Mouse (Mus musculus): ENCODE measurements at regions not wholly inside any gene's neighbourhood (a gene's known extent, or its start where the extent isn't known, plus 50 kb on each side); places are given as distances from the start of the nearest gene placed in this dataset.
A peak's percentile ranks its signal among the peaks of the same experiment; 100 is the strongest.

GRCm38 (mm10) chr11:18821384-18821783 is 197.4 kb downstream of the Meis1 start:
- H3K27me3 ChIP-seq (ENCODE audit: control insufficient read depth, insufficient read depth, low read length), result no peaks in the 10 kb centered on the region
- no peaks in the 10 kb centered on the region for H3K4me1 ChIP-seq (ENCODE audit: control insufficient read depth, insufficient read depth, low read length)
- H3K4me3 ChIP-seq (ENCODE audit: low read depth, low read length), result no peak overlapping the region
- no peak for ATAC-seq (replicated peaks; ENCODE audit: insufficient number of reproducible peaks, low FRiP score, low TSS enrichment)
- H3K36me3 ChIP-seq (ENCODE audit: control insufficient read depth, insufficient read depth, low read length), result no peaks in the 10 kb centered on the region
- no peak overlapping the region for H3K4me2 ChIP-seq
- 56% methylated on average over 1 of the region's 1 CpGs for WGBS (ENCODE audit: insufficient replicate concordance)
- H3K9ac ChIP-seq (ENCODE audit: low read depth, low read length), result no peak overlapping the region
- no peak overlapping the region for H3K27ac ChIP-seq (ENCODE audit: low read depth, low read length)
- H3K9me3 ChIP-seq (replicated peaks; ENCODE audit: control insufficient read depth, low read length), result no peaks in the 10 kb centered on the region

GRCm38 (mm10) chr11:18814110-18814509 is 204.7 kb downstream of the Meis1 start:
- no peak overlapping the region for H3K27ac ChIP-seq (ENCODE audit: low read depth, low read length)
- H3K4me3 ChIP-seq (ENCODE audit: low read depth, low read length), result no peak overlapping the region
- WGBS (ENCODE audit: insufficient replicate concordance), result 87% methylated on average over 3 of the region's 3 CpGs
- no peaks in the 10 kb centered on the region for H3K9me3 ChIP-seq (replicated peaks; ENCODE audit: control insufficient read depth, low read length)
- H3K4me1 ChIP-seq (ENCODE audit: control insufficient read depth, insufficient read depth, low read length), result no peaks in the 10 kb centered on the region
- no peaks in the 10 kb centered on the region for H3K36me3 ChIP-seq (ENCODE audit: control insufficient read depth, insufficient read depth, low read length)
- no peak overlapping the region for H3K9ac ChIP-seq (ENCODE audit: low read depth, low read length)
- H3K27me3 ChIP-seq (ENCODE audit: control insufficient read depth, insufficient read depth, low read length), result no peaks in the 10 kb centered on the region
- no peak for ATAC-seq (replicated peaks; ENCODE audit: insufficient number of reproducible peaks, low FRiP score, low TSS enrichment)
- H3K4me2 ChIP-seq, result no peak overlapping the region

GRCm38 (mm10) chr11:18767479-18767878 is 251.3 kb downstream of the Meis1 start:
- no peak overlapping the region for H3K9ac ChIP-seq (ENCODE audit: low read depth, low read length)
- WGBS (ENCODE audit: insufficient replicate concordance), result 90% methylated on average over 3 of the region's 3 CpGs
- no peaks in the 10 kb centered on the region for H3K9me3 ChIP-seq (replicated peaks; ENCODE audit: control insufficient read depth, low read length)
- no peak for ATAC-seq (replicated peaks; ENCODE audit: insufficient number of reproducible peaks, low FRiP score, low TSS enrichment)
- no peak overlapping the region for H3K27ac ChIP-seq (ENCODE audit: low read depth, low read length)
- no peak overlapping the region for H3K4me2 ChIP-seq
- no peaks in the 10 kb centered on the region for H3K27me3 ChIP-seq (ENCODE audit: control insufficient read depth, insufficient read depth, low read length)
- H3K4me1 ChIP-seq (ENCODE audit: control insufficient read depth, insufficient read depth, low read length), result no peaks in the 10 kb centered on the region
- no peak overlapping the region for H3K4me3 ChIP-seq (ENCODE audit: low read depth, low read length)
- H3K36me3 ChIP-seq (ENCODE audit: control insufficient read depth, insufficient read depth, low read length), result no peaks in the 10 kb centered on the region

- 85% methylated on average over 6 of the region's 6 CpGs for WGBS (ENCODE audit: insufficient replicate concordance)
These were observed 252.2 kb downstream of the Meis1 start for GRCm38 (mm10) chr11:18766458-18767016.

GRCm38 (mm10) chr11:18758591-18759074 is 260.2 kb downstream of the Meis1 start:
- no peak overlapping the region for H3K9ac ChIP-seq (ENCODE audit: low read depth, low read length)
- WGBS (ENCODE audit: insufficient replicate concordance), result 61% methylated on average over 6 of the region's 6 CpGs
- H3K4me2 ChIP-seq, result no peak overlapping the region
- 0 out of 2 replicates have a peak, but pooled peaks cover 3% of the 10 kb centered on the region for H3K4me1 ChIP-seq (ENCODE audit: control insufficient read depth, insufficient read depth, low read length)
- H3K36me3 ChIP-seq (ENCODE audit: control insufficient read depth, insufficient read depth, low read length), result no peaks in the 10 kb centered on the region
- no peak overlapping the region for H3K27ac ChIP-seq (ENCODE audit: low read depth, low read length)
- H3K9me3 ChIP-seq (replicated peaks; ENCODE audit: control insufficient read depth, low read length), result no peaks in the 10 kb centered on the region
- no peak overlapping the region for H3K4me3 ChIP-seq (ENCODE audit: low read depth, low read length)
- ATAC-seq (replicated peaks; ENCODE audit: insufficient number of reproducible peaks, low FRiP score, low TSS enrichment), result no peak
- no peaks in the 10 kb centered on the region for H3K27me3 ChIP-seq (ENCODE audit: control insufficient read depth, insufficient read depth, low read length)

More at GRCm38 (mm10) chr11:18766458-18767016, 252.2 kb downstream of the Meis1 start:
- Histone ChIP-seq H3K27me3 (ENCODE audit: control insufficient read depth, insufficient read depth, low read length) (no peaks in the 10 kb centered on the region), H3K9me3 (replicated peaks; ENCODE audit: control insufficient read depth, low read length) (no peaks in the 10 kb centered on the region), H3K4me2 (no peak overlapping the region), H3K4me1 (ENCODE audit: control insufficient read depth, insufficient read depth, low read length) (no peaks in the 10 kb centered on the region), H3K36me3 (ENCODE audit: control insufficient read depth, insufficient read depth, low read length) (no peaks in the 10 kb centered on the region), H3K4me3 (ENCODE audit: low read depth, low read length) (no peak overlapping the region), H3K27ac (ENCODE audit: low read depth, low read length) (no peak overlapping the region), H3K9ac (ENCODE audit: low read depth, low read length) (no peak overlapping the region)
- ATAC-seq (replicated peaks; ENCODE audit: insufficient number of reproducible peaks, low FRiP score, low TSS enrichment), result no peak

- 61% methylated on average over 1 of the region's 1 CpGs for WGBS (ENCODE audit: insufficient replicate concordance)
- H3K9me3 ChIP-seq (replicated peaks; ENCODE audit: control insufficient read depth, low read length), result no peaks in the 10 kb centered on the region
- no peak overlapping the region for H3K4me2 ChIP-seq
- H3K27me3 ChIP-seq (ENCODE audit: control insufficient read depth, insufficient read depth, low read length), result no peaks in the 10 kb centered on the region
- no peak overlapping the region for H3K9ac ChIP-seq (ENCODE audit: low read depth, low read length)
- no peak overlapping the region for H3K4me3 ChIP-seq (ENCODE audit: low read depth, low read length)
- no peaks in the 10 kb centered on the region for H3K36me3 ChIP-seq (ENCODE audit: control insufficient read depth, insufficient read depth, low read length)
- no peak overlapping the region for H3K27ac ChIP-seq (ENCODE audit: low read depth, low read length)
- ATAC-seq (replicated peaks; ENCODE audit: insufficient number of reproducible peaks, low FRiP score, low TSS enrichment), result no peak
- 0 out of 2 replicates have a peak, but pooled peaks cover 5% of the 10 kb centered on the region for H3K4me1 ChIP-seq (ENCODE audit: control insufficient read depth, insufficient read depth, low read length)
These were observed 262.2 kb downstream of the Meis1 start for GRCm38 (mm10) chr11:18756576-18756975.

GRCm38 (mm10) chr11:18754732-18755525 is 263.9 kb downstream of the Meis1 start:
- Histone ChIP-seq H3K27me3 (ENCODE audit: control insufficient read depth, insufficient read depth, low read length) (no peaks in the 10 kb centered on the region), H3K4me1 (ENCODE audit: control insufficient read depth, insufficient read depth, low read length) (0 out of 2 replicates have a peak, but pooled peaks cover 5% of the 10 kb centered on the region), H3K4me2 (peak overlapping the region; percentile 31), H3K9ac (ENCODE audit: low read depth, low read length) (no peak overlapping the region), H3K36me3 (ENCODE audit: control insufficient read depth, insufficient read depth, low read length) (no peaks in the 10 kb centered on the region), H3K9me3 (replicated peaks; ENCODE audit: control insufficient read depth, low read length) (no peaks in the 10 kb centered on the region), H3K27ac (ENCODE audit: low read depth, low read length) (0 out of 2 replicates have a peak overlapping the region, but pooled peaks have one; percentile 10), H3K4me3 (ENCODE audit: low read depth, low read length) (no peak overlapping the region)
- ATAC-seq (replicated peaks; ENCODE audit: insufficient number of reproducible peaks, low FRiP score, low TSS enrichment), result no peak
- 47% methylated on average over 9 of the region's 9 CpGs for WGBS (ENCODE audit: insufficient replicate concordance)

- H3K4me2 ChIP-seq, result peak overlapping the region; percentile 49
- H3K27me3 ChIP-seq (ENCODE audit: control insufficient read depth, insufficient read depth, low read length), result no peaks in the 10 kb centered on the region
- H3K4me3 ChIP-seq (ENCODE audit: low read depth, low read length), result no peak overlapping the region
- no peaks in the 10 kb centered on the region for H3K36me3 ChIP-seq (ENCODE audit: control insufficient read depth, insufficient read depth, low read length)
- H3K9me3 ChIP-seq (replicated peaks; ENCODE audit: control insufficient read depth, low read length), result no peaks in the 10 kb centered on the region
- no peak overlapping the region for H3K27ac ChIP-seq (ENCODE audit: low read depth, low read length)
- H3K4me1 ChIP-seq (ENCODE audit: control insufficient read depth, insufficient read depth, low read length), result peaks cover 5% of the 10 kb centered on the region; the same call in 1 of the 2 replicates
- ATAC-seq (replicated peaks; ENCODE audit: insufficient number of reproducible peaks, low FRiP score, low TSS enrichment), result no peak
- WGBS (ENCODE audit: insufficient replicate concordance), result 21% methylated on average over 9 of the region's 9 CpGs
- H3K9ac ChIP-seq (ENCODE audit: low read depth, low read length), result no peak overlapping the region
These were observed 264.9 kb downstream of the Meis1 start for GRCm38 (mm10) chr11:18753856-18754255.

All from heart, embryonic 11.5 days (tissue).